Mouse (Mus musculus): Measurements from ENCODE around the gene Galnt12. TPM values are rescaled to one million over a fixed set of nuclear protein-coding genes. Genes with fewer than 3 reads are reported as not detected.

Gene Galnt12
- polyA plus RNA-seq, 1 experiment from 2014 or later = 2.1 TPM

DNA sequence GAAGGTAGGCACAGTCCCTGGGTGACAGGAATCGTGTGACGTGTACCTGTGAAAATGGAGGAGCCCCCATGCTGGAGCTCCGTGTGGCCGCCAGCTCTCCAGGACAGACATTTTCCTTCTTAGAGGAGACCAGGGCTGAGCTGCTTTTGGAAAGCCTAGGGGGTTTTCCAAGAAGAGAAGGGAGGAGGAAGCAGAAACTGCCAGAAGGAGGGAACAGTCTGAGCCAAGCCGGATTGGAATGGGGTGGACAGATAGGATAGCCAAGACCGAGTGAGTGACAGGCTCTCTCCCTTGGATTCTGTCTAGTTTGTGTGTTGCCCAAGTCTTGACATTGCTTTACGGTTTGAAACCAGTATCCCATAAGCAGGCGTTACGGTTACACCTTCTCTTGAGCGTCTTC, 11.9 kb downstream of the Galnt12 start:
- no peak overlapping the region for H3K27ac ChIP-seq (replicated peaks in 1 of 2; ENCODE audit: control insufficient read depth in 1 of 2, insufficient read depth in 1 of 2, low read depth in 2 of 2, low read length in 2 of 2)
- WGBS = 91% methylated on average over 10 of the region's 10 CpGs
- no peak for ATAC-seq (ENCODE audit: insufficient number of reproducible peaks, insufficient read depth, low FRiP score, low read depth)
- H3K4me3 ChIP-seq (ENCODE audit: control insufficient read depth in 1 of 2, insufficient read depth in 1 of 2, low read depth in 1 of 2, low read length in 2 of 2) = no peak overlapping the region
- H3K4me1 ChIP-seq (ENCODE audit: control insufficient read depth in 2 of 2, insufficient read depth in 2 of 2, low read length in 2 of 2) = peaks cover 0 to 3% of the 10 kb centered on the region in 2 experiments; a peak in 1 of 4 replicates
- H3K9ac ChIP-seq (ENCODE audit: low read length) = no peak overlapping the region
- no peaks in the 10 kb centered on the region for H3K36me3 ChIP-seq (ENCODE audit: control insufficient read depth, insufficient read depth, low read length)
- no peaks in the 10 kb centered on the region for H3K9me3 ChIP-seq (ENCODE audit: control insufficient read depth, low read length)
- H3K4me2 ChIP-seq (ENCODE audit: low read length) = no peak overlapping the region
- no peaks in the 10 kb centered on the region for H3K27me3 ChIP-seq (ENCODE audit: control insufficient read depth, insufficient read depth, low read length)

DNA sequence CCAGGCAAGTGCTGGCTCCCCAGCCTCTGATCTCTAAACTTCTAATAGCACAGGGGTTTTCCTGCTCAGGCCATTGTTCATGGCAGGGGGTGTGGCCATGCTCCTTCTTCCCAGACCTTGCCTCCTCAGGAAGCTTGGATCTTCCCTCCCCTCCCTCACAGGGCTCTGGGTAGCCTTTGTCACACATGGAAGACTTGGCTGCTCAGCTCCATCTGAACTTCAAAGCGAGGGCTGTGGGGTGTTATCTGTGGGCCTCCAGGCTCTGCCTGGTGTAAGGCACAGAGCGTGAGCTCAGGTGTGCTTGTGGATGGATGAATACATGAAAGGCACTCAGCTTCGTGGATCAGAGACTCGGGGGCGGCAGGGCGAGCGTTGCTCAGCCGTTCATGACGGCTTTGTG, 20.2 kb downstream of the Galnt12 start:
- no peaks in the 10 kb centered on the region for H3K9me3 ChIP-seq (ENCODE audit: control insufficient read depth, low read length)
- H3K4me3 ChIP-seq (ENCODE audit: control insufficient read depth in 1 of 2, insufficient read depth in 1 of 2, low read depth in 1 of 2, low read length in 2 of 2) = no peak overlapping the region
- no peaks in the 10 kb centered on the region for H3K36me3 ChIP-seq (ENCODE audit: control insufficient read depth, insufficient read depth, low read length)
- no peak overlapping the region for H3K9ac ChIP-seq (ENCODE audit: low read length)
- peaks cover 4% of the 10 kb centered on the region in 2 experiments; a peak in 3 of 4 replicates for H3K4me1 ChIP-seq (ENCODE audit: control insufficient read depth in 2 of 2, insufficient read depth in 2 of 2, low read length in 2 of 2)
- no peak overlapping the region for H3K27ac ChIP-seq (replicated peaks in 1 of 2; ENCODE audit: control insufficient read depth in 1 of 2, insufficient read depth in 1 of 2, low read depth in 2 of 2, low read length in 2 of 2)
- H3K27me3 ChIP-seq (ENCODE audit: control insufficient read depth, insufficient read depth, low read length) = no peaks in the 10 kb centered on the region
- ATAC-seq (ENCODE audit: insufficient number of reproducible peaks, insufficient read depth, low FRiP score, low read depth) = no peak
- no peak overlapping the region for H3K4me2 ChIP-seq (ENCODE audit: low read length)
- 55% methylated on average over 9 of the region's 9 CpGs for WGBS

DNA sequence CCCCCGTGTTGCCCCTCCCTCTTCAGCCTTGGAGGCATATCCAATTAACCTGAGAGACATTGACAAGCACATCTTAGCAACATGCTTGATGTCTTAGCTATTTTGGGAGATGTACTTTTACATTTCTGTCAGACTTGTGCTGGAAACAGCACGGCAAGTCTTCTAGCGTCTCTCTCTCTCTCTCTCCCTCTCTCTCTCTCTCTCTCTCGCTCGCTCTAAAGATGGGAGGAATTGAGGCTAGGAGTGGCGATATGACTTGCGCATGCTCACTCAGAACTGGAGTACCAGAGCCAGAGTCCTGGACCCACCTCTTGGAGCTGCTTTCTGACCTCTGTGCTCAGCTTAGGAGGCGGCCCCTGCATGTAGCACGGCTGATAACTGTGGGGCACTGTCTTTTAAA, 20.9 kb downstream of the Galnt12 start:
- ATAC-seq (ENCODE audit: insufficient number of reproducible peaks, insufficient read depth, low FRiP score, low read depth) = no peak
- 46% methylated on average over 9 of the region's 9 CpGs for WGBS
- H3K4me2 ChIP-seq (ENCODE audit: low read length) = no peak overlapping the region
- no peak overlapping the region for H3K4me3 ChIP-seq (ENCODE audit: control insufficient read depth in 1 of 2, insufficient read depth in 1 of 2, low read depth in 1 of 2, low read length in 2 of 2)
- H3K27me3 ChIP-seq (ENCODE audit: control insufficient read depth, insufficient read depth, low read length) = no peaks in the 10 kb centered on the region
- H3K27ac ChIP-seq (replicated peaks in 1 of 2; ENCODE audit: control insufficient read depth in 1 of 2, insufficient read depth in 1 of 2, low read depth in 2 of 2, low read length in 2 of 2) = no peak overlapping the region
- H3K9ac ChIP-seq (ENCODE audit: low read length) = no peak overlapping the region
- H3K9me3 ChIP-seq (ENCODE audit: control insufficient read depth, low read length) = no peaks in the 10 kb centered on the region
- H3K4me1 ChIP-seq (ENCODE audit: control insufficient read depth in 2 of 2, insufficient read depth in 2 of 2, low read length in 2 of 2) = peaks cover 4% of the 10 kb centered on the region in 2 experiments; a peak in 3 of 4 replicates
- H3K36me3 ChIP-seq (ENCODE audit: control insufficient read depth, insufficient read depth, low read length) = no peaks in the 10 kb centered on the region

DNA sequence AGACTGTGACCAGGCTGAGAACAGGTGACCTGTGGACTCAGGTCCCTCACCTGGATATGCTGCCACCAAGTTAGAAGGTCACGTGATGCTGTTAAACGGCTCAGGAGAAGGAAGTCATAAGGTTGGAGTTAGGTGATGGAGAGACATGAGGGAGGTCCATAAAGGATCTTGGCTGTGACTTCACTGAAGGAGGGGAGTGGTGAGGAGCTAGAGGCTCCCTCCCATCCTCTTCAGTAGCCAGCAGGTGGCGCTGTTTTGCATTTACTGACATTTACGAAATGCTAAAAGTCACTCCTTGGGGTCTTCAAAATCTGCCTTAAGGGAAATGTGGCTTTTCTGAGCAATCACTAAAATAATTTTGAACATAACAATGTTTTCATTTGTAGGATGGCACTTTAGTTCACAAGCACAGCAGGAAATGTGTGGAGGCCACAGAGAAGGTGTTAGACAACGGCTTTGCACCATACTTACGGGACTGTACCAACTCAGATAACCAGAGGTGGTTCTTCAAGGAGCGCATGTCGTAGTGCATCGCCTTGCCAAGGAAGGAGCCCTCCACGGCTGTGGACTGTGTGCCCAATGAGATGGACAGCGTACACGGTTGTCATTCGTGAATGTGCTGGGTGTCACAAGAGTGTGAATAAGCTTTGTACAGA, 30.5 kb downstream of the Galnt12 start:
- no peak for ATAC-seq (ENCODE audit: insufficient number of reproducible peaks, insufficient read depth, low FRiP score, low read depth)
- Histone ChIP-seq H3K36me3 (ENCODE audit: control insufficient read depth, insufficient read depth, low read length) (no peaks in the 10 kb centered on the region), H3K4me3 (ENCODE audit: control insufficient read depth in 1 of 2, insufficient read depth in 1 of 2, low read depth in 1 of 2, low read length in 2 of 2) (no peak overlapping the region), H3K4me2 (ENCODE audit: low read length) (no peak overlapping the region), H3K9me3 (ENCODE audit: control insufficient read depth, low read length) (peaks cover 5% of the 10 kb centered on the region), H3K27ac (replicated peaks in 1 of 2; ENCODE audit: control insufficient read depth in 1 of 2, insufficient read depth in 1 of 2, low read depth in 2 of 2, low read length in 2 of 2) (no peak overlapping the region), H3K4me1 (ENCODE audit: control insufficient read depth in 2 of 2, insufficient read depth in 2 of 2, low read length in 2 of 2) (no peaks in the 10 kb centered on the region), H3K9ac (ENCODE audit: low read length) (no peak overlapping the region), H3K27me3 (ENCODE audit: control insufficient read depth, insufficient read depth, low read length) (no peaks in the 10 kb centered on the region)
- 59% methylated on average over 13 of the region's 13 CpGs for WGBS

GRCm38 (mm10) chr4:47124140-47124711, 32.5 kb downstream of the Galnt12 start:
- H3K4me3 ChIP-seq (ENCODE audit: control insufficient read depth in 1 of 2, insufficient read depth in 1 of 2, low read depth in 1 of 2, low read length in 2 of 2) = no peak overlapping the region
- no peak for ATAC-seq (ENCODE audit: insufficient number of reproducible peaks, insufficient read depth, low FRiP score, low read depth)
- 85% methylated on average over 9 of the region's 9 CpGs for WGBS
- no peak overlapping the region for H3K9ac ChIP-seq (ENCODE audit: low read length)
- no peaks in the 10 kb centered on the region for H3K4me1 ChIP-seq (ENCODE audit: control insufficient read depth in 2 of 2, insufficient read depth in 2 of 2, low read length in 2 of 2)
- H3K27me3 ChIP-seq (ENCODE audit: control insufficient read depth, insufficient read depth, low read length) = no peaks in the 10 kb centered on the region
- H3K9me3 ChIP-seq (ENCODE audit: control insufficient read depth, low read length) = peaks cover 6% of the 10 kb centered on the region
- H3K4me2 ChIP-seq (ENCODE audit: low read length) = no peak overlapping the region
- no peaks in the 10 kb centered on the region for H3K36me3 ChIP-seq (ENCODE audit: control insufficient read depth, insufficient read depth, low read length)
- no peak overlapping the region for H3K27ac ChIP-seq (replicated peaks in 1 of 2; ENCODE audit: control insufficient read depth in 1 of 2, insufficient read depth in 1 of 2, low read depth in 2 of 2, low read length in 2 of 2)

GRCm38 (mm10) chr4:47128515-47128914, 36.8 kb downstream of the Galnt12 start:
- no peak overlapping the region for H3K9ac ChIP-seq (ENCODE audit: low read length)
- 68% methylated on average over 7 of the region's 7 CpGs for WGBS
- H3K4me2 ChIP-seq (ENCODE audit: low read length) = no peak overlapping the region
- peaks cover 6% of the 10 kb centered on the region for H3K9me3 ChIP-seq (ENCODE audit: control insufficient read depth, low read length)
- H3K4me3 ChIP-seq (ENCODE audit: control insufficient read depth in 1 of 2, insufficient read depth in 1 of 2, low read depth in 1 of 2, low read length in 2 of 2) = no peak overlapping the region
- H3K4me1 ChIP-seq (ENCODE audit: control insufficient read depth in 2 of 2, insufficient read depth in 2 of 2, low read length in 2 of 2) = no peaks in the 10 kb centered on the region
- H3K27me3 ChIP-seq (ENCODE audit: control insufficient read depth, insufficient read depth, low read length) = 0 out of 2 replicates have a peak, but pooled peaks cover 3% of the 10 kb centered on the region
- ATAC-seq (ENCODE audit: insufficient number of reproducible peaks, insufficient read depth, low FRiP score, low read depth) = no peak
- H3K36me3 ChIP-seq (ENCODE audit: control insufficient read depth, insufficient read depth, low read length) = no peaks in the 10 kb centered on the region
- no peak overlapping the region for H3K27ac ChIP-seq (replicated peaks in 1 of 2; ENCODE audit: control insufficient read depth in 1 of 2, insufficient read depth in 1 of 2, low read depth in 2 of 2, low read length in 2 of 2)

DNA sequence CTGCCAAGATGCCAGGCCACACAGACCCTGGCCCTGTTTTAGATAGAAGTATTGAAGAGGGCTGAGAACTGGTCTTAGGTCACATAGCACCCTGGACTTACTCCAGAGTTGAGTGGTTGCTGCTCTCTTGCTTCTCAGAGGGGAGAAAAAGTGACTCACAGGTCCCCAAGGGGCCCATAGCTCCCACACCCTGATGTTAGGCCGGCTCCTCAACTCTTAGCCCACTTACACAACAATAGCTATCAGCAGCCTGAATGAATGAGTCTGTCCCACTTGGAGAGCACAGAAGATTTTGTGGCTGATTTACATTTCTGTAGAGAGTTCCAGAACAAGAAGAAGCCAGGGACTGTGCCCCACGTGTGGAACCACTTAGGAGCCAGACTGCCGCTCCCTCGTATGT, 37.9 kb downstream of the Galnt12 start:
- Histone ChIP-seq H3K4me3 (ENCODE audit: control insufficient read depth in 1 of 2, insufficient read depth in 1 of 2, low read depth in 1 of 2, low read length in 2 of 2) (no peak overlapping the region), H3K9me3 (ENCODE audit: control insufficient read depth, low read length) (peaks cover 6% of the 10 kb centered on the region), H3K4me1 (ENCODE audit: control insufficient read depth in 2 of 2, insufficient read depth in 2 of 2, low read length in 2 of 2) (no peaks in the 10 kb centered on the region), H3K27ac (replicated peaks in 1 of 2; ENCODE audit: control insufficient read depth in 1 of 2, insufficient read depth in 1 of 2, low read depth in 2 of 2, low read length in 2 of 2) (no peak overlapping the region), H3K36me3 (ENCODE audit: control insufficient read depth, insufficient read depth, low read length) (no peaks in the 10 kb centered on the region), H3K9ac (ENCODE audit: low read length) (no peak overlapping the region), H3K4me2 (ENCODE audit: low read length) (no peak overlapping the region), H3K27me3 (ENCODE audit: control insufficient read depth, insufficient read depth, low read length) (0 out of 2 replicates have a peak, but pooled peaks cover 3% of the 10 kb centered on the region)
- 74% methylated on average over 4 of the region's 4 CpGs for WGBS
- ATAC-seq (ENCODE audit: insufficient number of reproducible peaks, insufficient read depth, low FRiP score, low read depth) = no peak
